Mouse (Mus musculus): ENCODE results near the gene Kif18a.

Gene Kif18a

GRCm38 (mm10) chr2:109280600-109281340 is at the start of gene Kif18a, which contains the start of gene Mettl15:
Gene Kif18a (plus strand): TSS chr2:109280738.
Gene Mettl15 (minus strand): TSS chr2:109280748.
- DNase-seq, result peak; percentile 93 to 97

GRCm38 (mm10) chr2:109233876-109234275 is 46.7 kb upstream of the Kif18a start:
- DNase-seq, result no peak

GRCm38 (mm10) chr2:109235741-109236140 is 44.8 kb upstream of the Kif18a start:
- DNase-seq, result no peak

- no peak for DNase-seq
Observed at GRCm38 (mm10) chr2:109241947-109242346, 38.6 kb upstream of the Kif18a start.

- no peak for DNase-seq
Observed at GRCm38 (mm10) chr2:109262779-109263178, 17.8 kb upstream of the Kif18a start.

GRCm38 (mm10) chr2:109273098-109273497 is 7.4 kb upstream of the Kif18a start:
- no peak for DNase-seq

GRCm38 (mm10) chr2:109277593-109277992 is 2.9 kb upstream of the Kif18a start:
- peak; percentile 23 to 34 for DNase-seq

- DNase-seq, result peak; percentile 39 to 47
Observed at GRCm38 (mm10) chr2:109278036-109278435, 2.5 kb upstream of the Kif18a start.

GRCm38 (mm10) chr2:109280272-109280599 is 302 bp upstream of the Kif18a start:
- DNase-seq, result no peak

GRCm38 (mm10) chr2:109281341-109281690 is 778 bp downstream of the Kif18a start:
- no peak for DNase-seq

GRCm38 (mm10) chr2:109284121-109284520 is 3.6 kb downstream of the Kif18a start:
- no peak for DNase-seq

GRCm38 (mm10) chr2:109289327-109289726 is 8.8 kb downstream of the Kif18a start:
- no peak for DNase-seq

GRCm38 (mm10) chr2:109296264-109296663 is 15.7 kb downstream of the Kif18a start:
- DNase-seq, result no peak

- no peak for DNase-seq
Observed at GRCm38 (mm10) chr2:109298160-109298559, 17.6 kb downstream of the Kif18a start.

- peak; percentile 48 to 56 for DNase-seq
Observed at GRCm38 (mm10) chr2:109302234-109302633, 21.7 kb downstream of the Kif18a start.

GRCm38 (mm10) chr2:109303638-109304037 is 23.1 kb downstream of the Kif18a start:
- DNase-seq, result no peak

GRCm38 (mm10) chr2:109311369-109311768 is 30.8 kb downstream of the Kif18a start:
- DNase-seq, result no peak

- DNase-seq, result no peak
Observed at GRCm38 (mm10) chr2:109331807-109332206, 51.3 kb downstream of the Kif18a start.

- no peak for DNase-seq
Observed at GRCm38 (mm10) chr2:109334237-109334636, 53.7 kb downstream of the Kif18a start.

GRCm38 (mm10) chr2:109335765-109336164 is 55.2 kb downstream of the Kif18a start:
- DNase-seq, result no peak

- DNase-seq, result no peak
Observed at GRCm38 (mm10) chr2:109345386-109345785, 64.8 kb downstream of the Kif18a start.

GRCm38 (mm10) chr2:109348742-109349141 is 68.2 kb downstream of the Kif18a start:
- DNase-seq, result no peak

GRCm38 (mm10) chr2:109358456-109359141 is 78.1 kb downstream of the Kif18a start:
- DNase-seq, result no peak

- DNase-seq, result no peak
Observed at GRCm38 (mm10) chr2:109365962-109366361, 85.4 kb downstream of the Kif18a start.

GRCm38 (mm10) chr2:109374881-109375280 is 94.3 kb downstream of the Kif18a start:
- DNase-seq, result no peak

Measured in cerebellum, adult 18-20 months (tissue).